Mouse (Mus musculus): ENCODE measurements at regions not wholly inside any gene's neighbourhood (a gene's known extent, or its start where the extent isn't known, plus 50 kb on each side); places are given as distances from the start of the nearest gene placed in this dataset.
A peak's percentile ranks its signal among the peaks of the same experiment; 100 is the strongest.

GRCm38 (mm10) chr5:119360351-119360750 lies 310.1 kb upstream of the Tbx3 start:
- Histone ChIP-seq H3K27me3 (replicated peaks; ENCODE audit: low read depth, poor library complexity, severe bottlenecking) (0 out of 2 replicates have a peak, but pooled peaks cover 9% of the 10 kb centered on the region), H3K36me3 (replicated peaks) (no peaks in the 10 kb centered on the region), H3K27ac (replicated peaks) (no peak overlapping the region), H3K4me3 (no peak overlapping the region), H3K9me3 (no peaks in the 10 kb centered on the region), H3K4me1 (peaks cover 13% of the 10 kb centered on the region; the same call in 1 of the 2 replicates)
- DNase-seq (ENCODE audit: low spot score), result no peak
- 93% methylated on average over 2 of the region's 2 CpGs for WGBS

GRCm38 (mm10) chr5:119361406-119362044 lies 308.9 kb upstream of the Tbx3 start:
- no peaks in the 10 kb centered on the region for H3K36me3 ChIP-seq (replicated peaks)
- H3K27me3 ChIP-seq (replicated peaks; ENCODE audit: low read depth, poor library complexity, severe bottlenecking), result 0 out of 2 replicates have a peak, but pooled peaks cover 9% of the 10 kb centered on the region
- H3K4me3 ChIP-seq, result no peak overlapping the region
- H3K27ac ChIP-seq (replicated peaks), result no peak overlapping the region
- no peaks in the 10 kb centered on the region for H3K9me3 ChIP-seq
- peaks cover 12% of the 10 kb centered on the region; the same call in 1 of the 2 replicates for H3K4me1 ChIP-seq
- no peak for DNase-seq (ENCODE audit: low spot score)
- WGBS, result 75% methylated on average over 6 of the region's 6 CpGs

GRCm38 (mm10) chr5:119362452-119362851 lies 308.0 kb upstream of the Tbx3 start:
- H3K27me3 ChIP-seq (replicated peaks; ENCODE audit: low read depth, poor library complexity, severe bottlenecking), result 0 out of 2 replicates have a peak, but pooled peaks cover 9% of the 10 kb centered on the region
- WGBS, result 79% methylated on average over 12 of the region's 12 CpGs
- H3K4me3 ChIP-seq, result no peak overlapping the region

GRCm38 (mm10) chr5:119364250-119364649 lies 306.2 kb upstream of the Tbx3 start:
- WGBS, result 83% methylated on average over 4 of the region's 4 CpGs
- no peak for DNase-seq (ENCODE audit: low spot score)
- Histone ChIP-seq H3K4me1 (peaks cover 9% of the 10 kb centered on the region; the same call in 1 of the 2 replicates), H3K9me3 (no peaks in the 10 kb centered on the region), H3K27me3 (replicated peaks; ENCODE audit: low read depth, poor library complexity, severe bottlenecking) (peaks cover 6% of the 10 kb centered on the region; the same call in 1 of the 2 replicates), H3K36me3 (replicated peaks) (no peaks in the 10 kb centered on the region), H3K4me3 (no peak overlapping the region), H3K27ac (replicated peaks) (no peak overlapping the region)

More at GRCm38 (mm10) chr5:119362452-119362851, 308.0 kb upstream of the Tbx3 start:
- no peaks in the 10 kb centered on the region for H3K36me3 ChIP-seq (replicated peaks)
- no peak for DNase-seq (ENCODE audit: low spot score)
- no peaks in the 10 kb centered on the region for H3K9me3 ChIP-seq
- no peak overlapping the region for H3K27ac ChIP-seq (replicated peaks)
- peaks cover 13% of the 10 kb centered on the region; the same call in 1 of the 2 replicates for H3K4me1 ChIP-seq

- no peak overlapping the region for H3K4me3 ChIP-seq
- H3K4me1 ChIP-seq, result peaks cover 7% of the 10 kb centered on the region
- no peak overlapping the region for H3K27ac ChIP-seq (replicated peaks)
- 88% methylated on average over 6 of the region's 6 CpGs for WGBS
- no peaks in the 10 kb centered on the region for H3K9me3 ChIP-seq
- no peaks in the 10 kb centered on the region for H3K36me3 ChIP-seq (replicated peaks)
- H3K27me3 ChIP-seq (replicated peaks; ENCODE audit: low read depth, poor library complexity, severe bottlenecking), result peaks cover 6% of the 10 kb centered on the region; the same call in 1 of the 2 replicates
- no peak for DNase-seq (ENCODE audit: low spot score)
These were observed 305.3 kb upstream of the Tbx3 start for GRCm38 (mm10) chr5:119365157-119365556.

- no peaks in the 10 kb centered on the region for H3K9me3 ChIP-seq
- WGBS, result 44% methylated on average over 5 of the region's 5 CpGs
- no peaks in the 10 kb centered on the region for H3K36me3 ChIP-seq (replicated peaks)
- H3K27ac ChIP-seq (replicated peaks), result no peak overlapping the region
- no peak overlapping the region for H3K4me3 ChIP-seq
- peaks cover 6% of the 10 kb centered on the region; the same call in 1 of the 2 replicates for H3K27me3 ChIP-seq (replicated peaks; ENCODE audit: low read depth, poor library complexity, severe bottlenecking)
- DNase-seq (ENCODE audit: low spot score), result no peak
- peaks cover 10% of the 10 kb centered on the region for H3K4me1 ChIP-seq
These were observed 304.2 kb upstream of the Tbx3 start for GRCm38 (mm10) chr5:119366296-119366695.

- no peak for DNase-seq (ENCODE audit: low spot score)
- H3K27me3 ChIP-seq (replicated peaks; ENCODE audit: low read depth, poor library complexity, severe bottlenecking), result peaks cover 25% of the 10 kb centered on the region
- H3K4me3 ChIP-seq, result peak overlapping the region; percentile 19
- H3K9me3 ChIP-seq, result no peaks in the 10 kb centered on the region
- 61% methylated on average over 12 of the region's 12 CpGs for WGBS
- 0 out of 2 replicates have a peak overlapping the region, but pooled peaks have one; percentile 40 for H3K27ac ChIP-seq (replicated peaks)
- no peaks in the 10 kb centered on the region for H3K36me3 ChIP-seq (replicated peaks)
- peaks cover 10% of the 10 kb centered on the region for H3K4me1 ChIP-seq
These were observed 300.0 kb upstream of the Tbx3 start for GRCm38 (mm10) chr5:119370481-119370880.

GRCm38 (mm10) chr5:119370931-119371330 lies 299.5 kb upstream of the Tbx3 start:
- DNase-seq (ENCODE audit: low spot score), result peak; percentile 20

GRCm38 (mm10) chr5:119373774-119374700 lies 296.4 kb upstream of the Tbx3 start:
- H3K27ac ChIP-seq (replicated peaks), result no peak overlapping the region
- no peaks in the 10 kb centered on the region for H3K36me3 ChIP-seq (replicated peaks)
- no peaks in the 10 kb centered on the region for H3K9me3 ChIP-seq
- no peak overlapping the region for H3K4me3 ChIP-seq
- peaks cover 53% of the 10 kb centered on the region for H3K27me3 ChIP-seq (replicated peaks; ENCODE audit: low read depth, poor library complexity, severe bottlenecking)
- 87% methylated on average over 24 of the region's 24 CpGs for WGBS
- peaks cover 15% of the 10 kb centered on the region for H3K4me1 ChIP-seq
- no peak for DNase-seq (ENCODE audit: low spot score)

More at GRCm38 (mm10) chr5:119370931-119371330, 299.5 kb upstream of the Tbx3 start:
- 42% methylated on average over 16 of the region's 16 CpGs for WGBS
- no peaks in the 10 kb centered on the region for H3K9me3 ChIP-seq
- no peaks in the 10 kb centered on the region for H3K36me3 ChIP-seq (replicated peaks)
- peak overlapping the region; percentile 19 for H3K4me3 ChIP-seq
- H3K27me3 ChIP-seq (replicated peaks; ENCODE audit: low read depth, poor library complexity, severe bottlenecking), result peaks cover 30% of the 10 kb centered on the region
- H3K27ac ChIP-seq (replicated peaks), result no peak overlapping the region
- H3K4me1 ChIP-seq, result peaks cover 10% of the 10 kb centered on the region

GRCm38 (mm10) chr5:119374861-119375260 lies 295.6 kb upstream of the Tbx3 start:
- Histone ChIP-seq H3K27me3 (replicated peaks; ENCODE audit: low read depth, poor library complexity, severe bottlenecking) (peaks cover 53% of the 10 kb centered on the region), H3K36me3 (replicated peaks) (no peaks in the 10 kb centered on the region), H3K9me3 (no peaks in the 10 kb centered on the region), H3K4me3 (no peak overlapping the region), H3K27ac (replicated peaks) (no peak overlapping the region), H3K4me1 (peaks cover 17% of the 10 kb centered on the region)
- DNase-seq (ENCODE audit: low spot score), result no peak
- 86% methylated on average over 3 of the region's 3 CpGs for WGBS

- 0 out of 2 replicates have a peak, but pooled peaks cover 7% of the 10 kb centered on the region for H3K9me3 ChIP-seq
- peaks cover 35% of the 10 kb centered on the region for H3K4me1 ChIP-seq
- H3K27me3 ChIP-seq (replicated peaks; ENCODE audit: low read depth, poor library complexity, severe bottlenecking), result peaks cover 40% of the 10 kb centered on the region
- WGBS, result 7% methylated on average over 8 of the region's 8 CpGs
- peak; percentile 68 for DNase-seq (ENCODE audit: low spot score)
- H3K27ac ChIP-seq (replicated peaks), result peak overlapping the region; percentile 61
- no peaks in the 10 kb centered on the region for H3K36me3 ChIP-seq (replicated peaks)
- no peak overlapping the region for H3K4me3 ChIP-seq
These were observed 292.2 kb upstream of the Tbx3 start for GRCm38 (mm10) chr5:119378261-119378660.

GRCm38 (mm10) chr5:119379915-119380432 lies 290.5 kb upstream of the Tbx3 start:
- peaks cover 33% of the 10 kb centered on the region for H3K27me3 ChIP-seq (replicated peaks; ENCODE audit: low read depth, poor library complexity, severe bottlenecking)
- H3K27ac ChIP-seq (replicated peaks), result no peak overlapping the region
- no peak for DNase-seq (ENCODE audit: low spot score)
- peaks cover 35% of the 10 kb centered on the region for H3K4me1 ChIP-seq
- H3K36me3 ChIP-seq (replicated peaks), result no peaks in the 10 kb centered on the region
- 0 out of 2 replicates have a peak, but pooled peaks cover 7% of the 10 kb centered on the region for H3K9me3 ChIP-seq
- H3K4me3 ChIP-seq, result no peak overlapping the region
- 73% methylated on average over 6 of the region's 6 CpGs for WGBS
